Mouse (Mus musculus): Measurements from ENCODE around the gene Mettl26. TPM values are rescaled to one million over a fixed set of nuclear protein-coding genes. Genes with fewer than 3 reads are reported as not detected.

Mettl26 gene
- polyA plus RNA-seq, 1 experiment from 2014 or later = 67.5 TPM

DNA sequence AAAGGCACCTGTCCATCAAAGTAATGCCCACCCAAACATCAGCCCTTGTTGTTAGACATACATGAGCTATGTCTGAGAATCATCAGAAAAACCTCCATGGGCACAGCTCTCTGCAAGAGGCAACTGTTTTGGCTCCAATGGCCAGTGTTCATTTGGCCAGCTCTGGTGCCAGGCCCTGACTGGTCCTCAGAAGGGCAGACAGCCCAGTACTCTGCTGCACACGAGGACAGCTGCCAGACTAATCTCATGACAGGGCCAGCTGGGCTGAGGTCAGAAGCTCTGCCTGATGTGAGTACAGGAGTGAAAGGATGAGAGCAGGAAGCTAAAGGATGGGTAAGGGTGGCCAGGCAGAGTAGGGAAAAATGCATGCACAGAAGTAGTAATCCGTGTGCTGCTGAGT, 50.5 kb downstream of the Mettl26 start:
- no peak for ATAC-seq
- Histone ChIP-seq H3K36me3 (ENCODE audit: control insufficient read depth, insufficient read depth, low read length) (peaks cover 10% of the 10 kb centered on the region; the same call in 1 of the 2 replicates), H3K27me3 (replicated peaks; ENCODE audit: control insufficient read depth, insufficient read depth, low read length) (no peaks in the 10 kb centered on the region), H3K4me1 (ENCODE audit: control insufficient read depth, insufficient read depth, low read depth, low read length) (no peaks in the 10 kb centered on the region), H3K4me3 (ENCODE audit: low read length) (no peak overlapping the region), H3K27ac (ENCODE audit: low read depth, low read length) (no peak overlapping the region), H3K9ac (ENCODE audit: low read depth, low read length) (no peak overlapping the region), H3K4me2 (ENCODE audit: low read length) (no peak overlapping the region), H3K9me3 (ENCODE audit: control insufficient read depth, low read length) (no peaks in the 10 kb centered on the region)
- WGBS = 78% methylated on average over 2 of the region's 2 CpGs

Small RNA genes lying within 50 kb of the gene (microRNA-seq; reads per million reads assigned to microRNA genes)
- not detected for gene Mir3082

Other genes starting within 250 kb of the Mettl26 start
- gene Gng13, start 157.9 kb upstream of the Mettl26 start, polyA plus RNA-seq (2015; fragmentation: Nextera tagmentation; extraction: Ambion mirVana) = 5.5 and 11.3 TPM in 2 replicates
- 6.4 and 7.4 TPM in 2 replicates for gene Chtf18, start 147.7 kb upstream of the Mettl26 start, polyA plus RNA-seq (2015; fragmentation: Nextera tagmentation; extraction: Ambion mirVana)
- 32.9 and 33.0 TPM in 2 replicates for gene Rpusd1, start 147.4 kb upstream of the Mettl26 start, polyA plus RNA-seq (2015; fragmentation: Nextera tagmentation; extraction: Ambion mirVana)
- gene Mslnl, start 139.0 kb upstream of the Mettl26 start, polyA plus RNA-seq (2015; fragmentation: Nextera tagmentation; extraction: Ambion mirVana) = not detected in 2 replicates
- gene Msln, start 120.7 kb upstream of the Mettl26 start, polyA plus RNA-seq (2015; fragmentation: Nextera tagmentation; extraction: Ambion mirVana) = 0.52 and 0.76 TPM in 2 replicates
- gene Narfl, start 101.3 kb upstream of the Mettl26 start, polyA plus RNA-seq (2015; fragmentation: Nextera tagmentation; extraction: Ambion mirVana) = 29.9 and 30.4 TPM in 2 replicates
- gene Haghl, start 89.4 kb upstream of the Mettl26 start, polyA plus RNA-seq (2015; fragmentation: Nextera tagmentation; extraction: Ambion mirVana) = 149 and 169 TPM in 2 replicates
- gene Ccdc78, start 88.5 kb upstream of the Mettl26 start, polyA plus RNA-seq (2015; fragmentation: Nextera tagmentation; extraction: Ambion mirVana) = 0.21 and 0.28 TPM in 2 replicates
- gene Fam173a, start 82.2 kb upstream of the Mettl26 start, polyA plus RNA-seq (2015; fragmentation: Nextera tagmentation; extraction: Ambion mirVana) = 99.9 and 103 TPM in 2 replicates
- 1.6 and 2.2 TPM in 2 replicates for gene AC134908.4, start 79.4 kb upstream of the Mettl26 start, polyA plus RNA-seq (2015; fragmentation: Nextera tagmentation; extraction: Ambion mirVana)
- gene Metrn, start 77.9 kb upstream of the Mettl26 start, polyA plus RNA-seq (2015; fragmentation: Nextera tagmentation; extraction: Ambion mirVana) = 79.4 and 88.8 TPM in 2 replicates
- gene Fbxl16, start 66.0 kb upstream of the Mettl26 start, polyA plus RNA-seq (2015; fragmentation: Nextera tagmentation; extraction: Ambion mirVana) = 38.1 and 43.0 TPM in 2 replicates
- 29.7 and 32.7 TPM in 2 replicates for gene Wdr24, start 51.4 kb upstream of the Mettl26 start, polyA plus RNA-seq (2015; fragmentation: Nextera tagmentation; extraction: Ambion mirVana)
- gene Jmjd8, start 46.2 kb upstream of the Mettl26 start, polyA plus RNA-seq (2015; fragmentation: Nextera tagmentation; extraction: Ambion mirVana) = 51.0 and 55.4 TPM in 2 replicates
- 397 and 428 TPM in 2 replicates for gene Stub1, start 41.7 kb upstream of the Mettl26 start, polyA plus RNA-seq (2015; fragmentation: Nextera tagmentation; extraction: Ambion mirVana)
- gene Rhbdl1, start 37.8 kb upstream of the Mettl26 start, polyA plus RNA-seq (2015; fragmentation: Nextera tagmentation; extraction: Ambion mirVana) = 61.6 and 73.4 TPM in 2 replicates
- 14.8 and 15.4 TPM in 2 replicates for gene Gm20683, start 33.3 kb upstream of the Mettl26 start, polyA plus RNA-seq (2015; fragmentation: Nextera tagmentation; extraction: Ambion mirVana)
- 16.9 and 20.3 TPM in 2 replicates for gene Rhot2, start 30.2 kb upstream of the Mettl26 start, polyA plus RNA-seq (2015; fragmentation: Nextera tagmentation; extraction: Ambion mirVana)
- 13.1 and 16.2 TPM in 2 replicates for gene Wdr90, start 13.6 kb upstream of the Mettl26 start, polyA plus RNA-seq (2015; fragmentation: Nextera tagmentation; extraction: Ambion mirVana)
- gene Mcrip2, start 6.3 kb upstream of the Mettl26 start, polyA plus RNA-seq (2015; fragmentation: Nextera tagmentation; extraction: Ambion mirVana) = 34.1 and 38.9 TPM in 2 replicates
- gene Wfikkn1, start 5.8 kb downstream of the Mettl26 start, polyA plus RNA-seq (2015; fragmentation: Nextera tagmentation; extraction: Ambion mirVana) = 0.34 and 0.51 TPM in 2 replicates
- 49.5 and 50.8 TPM in 2 replicates for gene Rab40c, start 44.7 kb downstream of the Mettl26 start, polyA plus RNA-seq (2015; fragmentation: Nextera tagmentation; extraction: Ambion mirVana)
- gene Pigq, start 69.9 kb downstream of the Mettl26 start, polyA plus RNA-seq (2015; fragmentation: Nextera tagmentation; extraction: Ambion mirVana) = 83.1 and 90.5 TPM in 2 replicates
- 0.19 and 0.52 TPM in 2 replicates for gene Nhlrc4, start 69.9 kb downstream of the Mettl26 start, polyA plus RNA-seq (2015; fragmentation: Nextera tagmentation; extraction: Ambion mirVana)
- 3.9 and 4.7 TPM in 2 replicates for gene A930017K11Rik, start 77.5 kb downstream of the Mettl26 start, polyA plus RNA-seq (2015; fragmentation: Nextera tagmentation; extraction: Ambion mirVana)
- gene Capn15, start 110.7 kb downstream of the Mettl26 start, polyA plus RNA-seq (2015; fragmentation: Nextera tagmentation; extraction: Ambion mirVana) = 20.6 and 25.5 TPM in 2 replicates
- 12.8 and 23.0 TPM in 2 replicates for gene Rab11fip3, start 194.5 kb downstream of the Mettl26 start, polyA plus RNA-seq (2015; fragmentation: Nextera tagmentation; extraction: Ambion mirVana)
- gene Decr2, start 215.3 kb downstream of the Mettl26 start, polyA plus RNA-seq (2015; fragmentation: Nextera tagmentation; extraction: Ambion mirVana) = 45.6 and 45.7 TPM in 2 replicates
- 22.9 and 23.2 TPM in 2 replicates for gene Nme4, start 220.5 kb downstream of the Mettl26 start, polyA plus RNA-seq (2015; fragmentation: Nextera tagmentation; extraction: Ambion mirVana)
- 4.0 and 4.2 TPM in 2 replicates for gene Tmem8, start 238.2 kb downstream of the Mettl26 start, polyA plus RNA-seq (2015; fragmentation: Nextera tagmentation; extraction: Ambion mirVana)
- gene Mrpl28, start 248.4 kb downstream of the Mettl26 start, polyA plus RNA-seq (2015; fragmentation: Nextera tagmentation; extraction: Ambion mirVana) = 188 and 195 TPM in 2 replicates